Mouse (Mus musculus): ENCODE measurements around the gene Golgb1.

- TF ChIP-seq CTCF (conservative IDR thresholded peaks at IDR 0.05; ENCODE audit: insufficient read depth, insufficient read length, low read depth, low read length) (no peak), POLR2A (IDR thresholded peaks at IDR 0.05; ENCODE audit: low read depth, low read length) (no peak)
Observed at GRCm38 (mm10) chr16:36828054-36828786, 46.7 kb upstream of the Golgb1 start, which contains the start of gene Iqcb1.

Measured in kidney, adult 2 months (tissue).